Mouse (Mus musculus) MEL (cell line): ENCODE measurements at regions not wholly inside any gene's neighbourhood (a gene's known extent, or its start where the extent isn't known, plus 50 kb on each side); places are given as distances from the start of the nearest gene placed in this dataset.

Experiments
- DNase-seq: peaks from one replicate; pipeline ENCODE4 v3.0.0; 2011; ENCODE audit warnings: low read depth, low spot score
- H3K27ac ChIP-seq: 2 replicates; pipeline ENCODE4 v1.5.1; 2012; ENCODE audit warnings: low read depth, mild to moderate bottlenecking, control low read depth, low read length, moderate library complexity; ENCODE audit not compliant: control insufficient read depth
- H3K27me3 ChIP-seq, 2 experiments: fragments of 150-350 bp in 1 of 2; sonication (generic) in 1 of 2; 2 replicates each; pipeline ENCODE4 v1.6.1; 2012; ENCODE audit warnings: low read length in 2 of 2, mild to moderate bottlenecking in 2 of 2, improper control_type of control experiment in 1 of 2, moderate library complexity in 1 of 2; ENCODE audit not compliant: insufficient read depth in 2 of 2, control insufficient read depth in 1 of 2
- H3K36me3 ChIP-seq, 2 experiments: 2 replicates each; pipeline ENCODE4 v1.6.1; 2012 to 2014; ENCODE audit warnings: low read length in 2 of 2, improper control_type of control experiment in 1 of 2, inconsistent platforms in 1 of 2, mild to moderate bottlenecking in 1 of 2; ENCODE audit not compliant: insufficient read depth in 2 of 2, control insufficient read depth in 1 of 2
- H3K4me1 ChIP-seq, 2 experiments: fragments of 150-350 bp in 1 of 2; sonication (generic) in 1 of 2; 2 replicates each; pipeline ENCODE4 v1.6.1; 2012; ENCODE audit warnings: low read length in 2 of 2, improper control_type of control experiment in 1 of 2, mild to moderate bottlenecking in 1 of 2; ENCODE audit not compliant: insufficient read depth in 2 of 2, control insufficient read depth in 1 of 2
- H3K4me3 ChIP-seq, 2 experiments: fragments of 150-350 bp in 1 of 2; sonication (generic) in 1 of 2; 2 replicates each; pipeline ENCODE4 v1.5.1; 2012; ENCODE audit warnings: low read depth in 2 of 2, low read length in 2 of 2, mild to moderate bottlenecking in 2 of 2, moderate library complexity in 2 of 2, control low read depth in 1 of 2, improper control_type of control experiment in 1 of 2; ENCODE audit not compliant: control insufficient read depth in 1 of 2, insufficient read depth in 1 of 2
- H3K79me2 ChIP-seq: 2 replicates; pipeline ENCODE4 v1.6.1; 2012; ENCODE audit warnings: mild to moderate bottlenecking, low read length, moderate library complexity; ENCODE audit not compliant: control insufficient read depth, poor library complexity, insufficient read depth
- H3K9ac ChIP-seq: 2 replicates; pipeline ENCODE4 v1.6.1; 2012; ENCODE audit warnings: low read depth, mild to moderate bottlenecking, control low read depth, low read length, moderate library complexity; ENCODE audit not compliant: control insufficient read depth, poor library complexity, severe bottlenecking
- H3K9me3 ChIP-seq: fragments of 150-350 bp; sonication (generic); replicated peaks from 2 replicates; pipeline ENCODE4 v1.6.1; 2012; ENCODE audit warnings: mild to moderate bottlenecking, low read length, improper control_type of control experiment, moderate library complexity; ENCODE audit not compliant: insufficient read depth
- BHLHE40 ChIP-seq: IDR thresholded peaks from 2 replicates; pipeline ENCODE4 v1.6.1; 2012; ENCODE audit warnings: low read depth, mild to moderate bottlenecking, inconsistent platforms, low read length, improper control_type of control experiment, borderline replicate concordance
- CHD1 ChIP-seq: IDR thresholded peaks from 2 replicates; pipeline ENCODE4 v1.6.1; 2012; ENCODE audit warnings: low read depth, mild to moderate bottlenecking, inconsistent platforms, low read length, improper control_type of control experiment
- CTCF ChIP-seq, 3 experiments: IDR thresholded peaks in 2 of 3; conservative IDR thresholded peaks in 1 of 3; 2 replicates each; pipeline ENCODE4 v1.5.1; 2011 to 2012; ENCODE audit warnings: low read length in 3 of 3, low read depth in 2 of 3, mild to moderate bottlenecking in 2 of 3, improper control_type of control experiment in 1 of 3, inconsistent platforms in 1 of 3, mixed read lengths in 1 of 3, moderate library complexity in 1 of 3; ENCODE audit not compliant: control insufficient read depth in 1 of 3, insufficient read depth in 1 of 3, poor library complexity in 1 of 3, severe bottlenecking in 1 of 3
- GATA1 ChIP-seq: IDR thresholded peaks from 2 replicates; pipeline ENCODE4 v1.6.1; 2011; ENCODE audit warnings: low read depth, low read length, improper control_type of control experiment
- HCFC1 ChIP-seq: IDR thresholded peaks from 2 replicates; pipeline ENCODE4 v1.6.1; 2012; ENCODE audit warnings: low read depth, mild to moderate bottlenecking, inconsistent platforms, low read length, improper control_type of control experiment, moderate library complexity
- JUND ChIP-seq: IDR thresholded peaks from 2 replicates; pipeline ENCODE4 v1.6.1; 2011; ENCODE audit warnings: low read depth, mild to moderate bottlenecking, improper control_type of control experiment, low read length
- MAX ChIP-seq: IDR thresholded peaks from 2 replicates; pipeline ENCODE4 v1.6.1; 2011; ENCODE audit warnings: low read length, improper control_type of control experiment
- MYB ChIP-seq: IDR thresholded peaks from 2 replicates; pipeline ENCODE4 v1.6.1; 2011; ENCODE audit warnings: mild to moderate bottlenecking, low read depth, low read length, improper control_type of control experiment
- NELFE ChIP-seq: IDR thresholded peaks from 2 replicates; pipeline ENCODE4 v1.6.1; 2011; ENCODE audit warnings: low read depth, low read length, improper control_type of control experiment
- NRF1 ChIP-seq: IDR thresholded peaks from 2 replicates; pipeline ENCODE4 v1.6.1; 2014; ENCODE audit warnings: low read depth, mild to moderate bottlenecking, inconsistent platforms, low read length, improper control_type of control experiment, moderate library complexity; ENCODE audit not compliant: poor library complexity, insufficient read depth, severe bottlenecking
- POLR2A ChIP-seq, 2 experiments: IDR thresholded peaks; 2 replicates each; pipeline ENCODE4 v1.6.1; 2011 to 2012; ENCODE audit warnings: low read length in 2 of 2, mild to moderate bottlenecking in 2 of 2, control low read depth in 1 of 2, improper control_type of control experiment in 1 of 2, low read depth in 1 of 2, moderate library complexity in 1 of 2; ENCODE audit not compliant: control insufficient read depth in 1 of 2, insufficient read depth in 1 of 2, poor library complexity in 1 of 2
- RAD21 ChIP-seq: IDR thresholded peaks from 2 replicates; pipeline ENCODE4 v1.6.1; 2011; ENCODE audit warnings: mild to moderate bottlenecking, low read depth, low read length, improper control_type of control experiment
- RCOR1 ChIP-seq: IDR thresholded peaks from 2 replicates; pipeline ENCODE4 v1.6.1; 2012; ENCODE audit warnings: low read depth, mild to moderate bottlenecking, inconsistent platforms, low read length, improper control_type of control experiment
- TAL1 ChIP-seq: IDR thresholded peaks from 2 replicates; pipeline ENCODE4 v1.6.1; 2012; ENCODE audit warnings: mild to moderate bottlenecking, inconsistent platforms, low read length, moderate library complexity, mixed read lengths
- TCF12 ChIP-seq: IDR thresholded peaks from 2 replicates; pipeline ENCODE4 v1.6.1; 2014; ENCODE audit warnings: low read depth, mild to moderate bottlenecking, inconsistent platforms, low read length, improper control_type of control experiment, moderate library complexity
- USF2 ChIP-seq, 2 experiments: IDR thresholded peaks; 2 replicates each; pipeline ENCODE4 v1.6.1; 2011 to 2012; ENCODE audit warnings: improper control_type of control experiment in 2 of 2, low read length in 2 of 2, borderline replicate concordance in 1 of 2, inconsistent platforms in 1 of 2, low read depth in 1 of 2, mild to moderate bottlenecking in 1 of 2; ENCODE audit not compliant: insufficient read depth in 1 of 2
- ZKSCAN1 ChIP-seq: IDR thresholded peaks from 2 replicates; pipeline ENCODE4 v1.6.1; 2012; ENCODE audit warnings: low read depth, mild to moderate bottlenecking, inconsistent platforms, low read length, improper control_type of control experiment, moderate library complexity
- ZMIZ1 ChIP-seq: IDR thresholded peaks from 2 replicates; pipeline ENCODE4 v1.6.1; 2012; ENCODE audit warnings: low read depth, mild to moderate bottlenecking, inconsistent platforms, low read length, improper control_type of control experiment, moderate library complexity

GRCm38 (mm10) chr3:34485345-34486223 lies 164.6 kb upstream of the Sox2 start:
- Histone ChIP-seq H3K9ac (no peak overlapping the region), H3K27me3 (no peaks in the 10 kb centered on the region), H3K36me3 (no peaks in the 10 kb centered on the region), H3K27ac (no peak overlapping the region), H3K79me2 (no peaks in the 10 kb centered on the region), H3K9me3 (no peaks in the 10 kb centered on the region), H3K4me3 (no peak overlapping the region), H3K4me1 (no peaks in the 10 kb centered on the region)
- TF ChIP-seq TAL1 (no peak), MYB (no peak), MAX (no peak), RCOR1 (no peak), GATA1 (no peak)
- no peak for DNase-seq

GRCm38 (mm10) chr3:34483934-34484333 lies 166.3 kb upstream of the Sox2 start:
- Histone ChIP-seq H3K36me3 (no peaks in the 10 kb centered on the region), H3K4me3 (no peak overlapping the region)
- TF ChIP-seq RAD21 (no peak), NRF1 (no peak), CHD1 (no peak), BHLHE40 (no peak), ZKSCAN1 (no peak), TCF12 (no peak), POLR2A (IDR thresholded peaks at IDR 0.05; ENCODE audit: control insufficient read depth in 1 of 2, insufficient read depth in 1 of 2, low read depth in 1 of 2, low read length in 2 of 2, poor library complexity in 1 of 2) (no peak), NELFE (no peak), CTCF (IDR thresholded peaks at IDR 0.05 in 2 of 3, conservative IDR thresholded peaks at IDR 0.05 in 1 of 3; ENCODE audit: control insufficient read depth in 1 of 3, insufficient read depth in 1 of 3, low read depth in 2 of 3, low read length in 3 of 3, poor library complexity in 1 of 3, severe bottlenecking in 1 of 3) (no peak), HCFC1 (no peak), ZMIZ1 (no peak), JUND (no peak), RCOR1 (no peak), USF2 (IDR thresholded peaks at IDR 0.05; ENCODE audit: borderline replicate concordance in 1 of 2, insufficient read depth in 1 of 2, low read depth in 1 of 2, low read length in 2 of 2) (no peak)

More at GRCm38 (mm10) chr3:34483934-34484333, 166.3 kb upstream of the Sox2 start:
- Histone ChIP-seq H3K27ac (no peak overlapping the region), H3K4me1 (no peaks in the 10 kb centered on the region), H3K9me3 (no peaks in the 10 kb centered on the region), H3K79me2 (no peaks in the 10 kb centered on the region), H3K9ac (no peak overlapping the region), H3K27me3 (no peaks in the 10 kb centered on the region)
- DNase-seq, result no peak
